Mouse (Mus musculus) cerebellum, postnatal 25 days (tissue): ENCODE measurements at regions not wholly inside any gene's neighbourhood (a gene's known extent, or its start where the extent isn't known, plus 50 kb on each side); places are given as distances from the start of the nearest gene placed in this dataset.
A peak's percentile ranks its signal among the peaks of the same experiment; 100 is the strongest.

Source experiments
- DNase-seq, 2 experiments: peaks; one replicate each; pipeline ENCODE4 v3.0.0; 2021; ENCODE audit warnings: mixed read lengths in 2 of 2

- no peak for DNase-seq
These were observed 366.1 kb downstream of the Dnajb9 start for GRCm38 (mm10) chr12:43843907-43844537.

DNA sequence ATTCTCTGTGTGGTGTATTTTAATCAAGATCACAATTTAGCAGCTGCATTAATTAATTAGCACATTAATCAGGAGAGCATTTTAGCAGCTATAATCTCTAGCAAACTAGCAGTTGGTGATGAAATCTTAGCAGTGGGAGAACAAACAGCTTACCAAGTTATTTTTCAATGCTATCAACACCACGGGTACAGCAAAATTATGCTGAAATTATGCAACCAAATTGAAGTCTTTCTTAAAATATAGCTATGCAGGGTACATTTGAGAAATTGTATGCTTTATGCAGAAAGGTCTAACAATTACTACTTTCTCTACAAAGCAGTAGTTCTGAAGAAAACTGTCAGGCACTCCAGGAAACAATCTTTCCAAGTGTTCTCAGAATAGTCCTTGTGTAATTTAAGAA, 378.1 kb downstream of the Dnajb9 start:
- DNase-seq, result no peak

- no peak for DNase-seq
These were observed 381.5 kb downstream of the Dnajb9 start for GRCm38 (mm10) chr12:43828641-43829040.

DNA sequence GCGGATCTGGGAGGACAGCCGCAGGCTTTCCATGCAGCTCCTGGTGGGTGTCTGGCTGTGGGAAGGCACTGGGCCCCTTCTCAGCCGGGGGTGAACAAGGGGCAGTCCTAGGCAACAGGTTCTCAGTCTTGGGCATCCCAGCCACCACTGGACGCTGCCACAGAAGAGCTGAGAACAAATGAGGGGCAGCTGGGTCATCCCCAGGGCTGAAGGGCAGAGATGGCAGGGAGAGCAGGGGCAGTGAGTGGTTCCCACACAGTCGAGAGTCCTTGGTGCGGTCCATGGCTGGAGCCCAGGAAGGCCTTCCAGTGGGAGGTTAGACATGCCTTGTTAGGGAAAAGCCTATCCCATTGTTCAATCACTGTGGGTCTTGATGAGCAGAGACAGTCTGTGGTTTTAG, 382.2 kb downstream of the Dnajb9 start:
- no peak for DNase-seq

- DNase-seq, result no peak
These were observed 382.8 kb downstream of the Dnajb9 start for GRCm38 (mm10) chr12:43827296-43827695.

DNA sequence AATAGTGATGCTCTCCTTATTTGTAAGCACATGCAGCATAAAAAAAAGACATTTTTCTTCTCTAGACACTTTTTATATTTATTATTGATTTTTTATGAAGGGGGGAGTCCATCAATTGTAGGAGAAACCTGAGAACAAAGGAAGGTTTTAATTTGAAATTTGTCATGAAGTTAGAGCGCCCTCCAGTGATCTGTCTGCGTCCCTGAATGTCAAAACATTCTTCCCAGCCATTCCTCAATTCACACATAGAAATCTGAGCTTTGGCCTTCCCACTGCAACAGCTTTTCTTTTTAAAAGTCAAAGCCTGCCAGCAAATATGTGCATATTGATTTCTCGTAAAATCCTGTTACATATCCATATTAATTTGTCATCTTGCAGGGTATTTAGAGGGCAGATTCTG, 396.6 kb downstream of the Dnajb9 start:
- DNase-seq, result peak in 1 of 2 experiments; percentile 18

GRCm38 (mm10) chr12:43772766-43773165, 437.4 kb downstream of the Dnajb9 start:
- DNase-seq, result no peak

DNA sequence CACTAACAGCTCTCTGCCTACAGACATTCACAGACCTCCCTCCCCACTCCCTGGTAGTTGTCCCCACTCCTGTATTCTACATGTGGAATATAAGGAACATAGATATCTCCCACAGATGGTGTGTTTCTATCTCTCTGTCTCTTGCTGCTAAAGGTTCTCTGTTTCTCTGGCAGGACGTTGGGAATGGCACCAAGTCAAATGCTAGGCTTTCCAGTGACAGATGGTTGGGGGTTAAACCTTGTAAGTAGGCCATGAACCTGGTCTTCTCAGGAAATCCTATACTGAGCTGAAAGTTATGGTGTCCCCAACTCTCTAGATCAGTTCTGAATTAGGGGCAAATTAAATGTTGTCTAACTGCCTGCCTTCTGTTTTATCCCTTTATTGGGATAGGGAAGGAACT, 448.0 kb downstream of the Dnajb9 start:
- peak; percentile 14 to 32 for DNase-seq
